Mouse (Mus musculus): ENCODE measurements at regions not wholly inside any gene's neighbourhood (a gene's known extent, or its start where the extent isn't known, plus 50 kb on each side); places are given as distances from the start of the nearest gene placed in this dataset.

DNA sequence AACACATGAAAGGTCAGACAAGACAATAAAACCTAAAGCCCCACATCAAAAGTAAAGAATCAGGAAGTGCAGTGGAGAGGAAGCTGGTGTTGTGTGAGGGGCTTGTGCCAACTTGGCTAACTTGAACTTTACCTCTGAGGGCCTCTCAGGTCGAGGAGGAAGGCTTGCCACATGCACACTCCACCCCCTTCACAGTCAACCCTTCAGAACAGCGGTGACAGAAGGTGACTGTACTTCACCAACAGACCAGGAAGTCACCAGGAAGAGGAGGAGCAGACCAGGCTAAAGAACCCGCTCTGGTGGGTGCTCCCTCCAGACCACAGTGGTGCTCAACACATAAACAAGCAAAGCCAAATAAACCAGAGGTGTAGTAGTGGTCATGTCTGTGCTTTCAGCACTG lies 341.0 kb downstream of the Zfp706 start:
- no peak for DNase-seq

DNA sequence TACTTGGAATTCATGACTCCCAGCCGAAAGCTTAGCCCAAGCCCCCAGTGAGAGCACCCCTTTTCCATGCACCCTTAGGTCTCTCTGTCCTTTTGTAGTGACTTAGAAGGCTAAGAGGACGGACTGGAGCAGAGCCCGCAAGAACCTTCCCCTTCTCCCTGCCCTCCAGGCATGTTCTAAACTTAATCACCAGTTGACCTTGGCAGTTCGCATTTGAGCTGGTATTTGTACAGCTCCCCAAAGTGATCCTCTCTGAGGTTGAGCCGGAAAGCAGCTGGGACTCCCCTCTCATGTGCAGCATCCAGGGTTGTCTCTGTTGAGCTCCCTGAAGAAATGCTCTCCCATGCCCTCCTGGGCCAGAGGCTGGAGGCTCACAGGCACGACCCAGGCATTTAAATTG lies 343.2 kb downstream of the Zfp706 start:
- no peak for DNase-seq

DNA sequence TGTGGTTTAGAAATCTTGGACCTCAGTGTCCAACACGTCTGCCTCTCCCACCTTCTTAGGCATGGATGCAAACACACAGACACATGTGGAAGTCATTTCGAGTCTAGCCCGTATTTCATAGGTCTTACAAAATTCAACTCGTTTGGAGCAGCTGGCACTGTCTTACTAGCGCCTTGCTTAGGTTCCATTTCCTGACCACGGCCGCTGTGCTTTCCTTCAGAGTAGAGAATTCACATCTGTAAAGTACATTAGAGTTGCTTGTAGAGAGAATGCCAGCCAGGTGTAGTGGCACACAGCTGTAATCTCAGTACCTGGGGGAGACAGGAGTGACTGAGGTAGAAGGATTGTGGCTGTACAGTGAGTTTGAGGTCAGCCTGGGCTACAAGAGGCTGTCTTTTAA lies 346.6 kb downstream of the Zfp706 start:
- no peak for DNase-seq
